Mouse (Mus musculus): Measurements from ENCODE around the gene Fam151b. TPM values are rescaled to one million over a fixed set of nuclear protein-coding genes. Genes with fewer than 3 reads are reported as not detected.

Gene Fam151b
- polyA plus RNA-seq, 1 experiment from 2014 or later = 0.27 TPM

- Histone ChIP-seq H3K27ac (no peak overlapping the region), H3K9ac (no peak overlapping the region), H3K27me3 (no peaks in the 10 kb centered on the region), H3K4me1 (replicated peaks) (no peaks in the 10 kb centered on the region), H3K4me2 (no peak overlapping the region), H3K9me3 (no peaks in the 10 kb centered on the region), H3K4me3 (no peak overlapping the region), H3K36me3 (no peaks in the 10 kb centered on the region)
- no peak for ATAC-seq (ENCODE audit: low FRiP score)
- WGBS = 85% methylated on average over 3 of the region's 3 CpGs
Observed at GRCm38 (mm10) chr13:92403496-92403895, 80.3 kb downstream of the Fam151b start.

GRCm38 (mm10) chr13:92402063-92402462 lies 81.8 kb downstream of the Fam151b start:
- no peak overlapping the region for H3K27ac ChIP-seq
- H3K4me3 ChIP-seq = no peak overlapping the region
- no peaks in the 10 kb centered on the region for H3K4me1 ChIP-seq (replicated peaks)
- no peak overlapping the region for H3K9ac ChIP-seq
- WGBS = 62% methylated on average over 2 of the region's 2 CpGs
- H3K36me3 ChIP-seq = no peaks in the 10 kb centered on the region
- ATAC-seq (ENCODE audit: low FRiP score) = no peak
- no peaks in the 10 kb centered on the region for H3K27me3 ChIP-seq
- H3K9me3 ChIP-seq = no peaks in the 10 kb centered on the region
- no peak overlapping the region for H3K4me2 ChIP-seq

Other genes starting within 250 kb of the Fam151b start
- gene Gm20379, start 178.0 kb downstream of the Fam151b start, polyA plus RNA-seq (2015; fragmentation: Nextera tagmentation; extraction: Ambion mirVana) = 0.96 and 1.2 TPM in 2 replicates
- gene Dhfr, start 129.3 kb downstream of the Fam151b start, polyA plus RNA-seq (2015; fragmentation: Nextera tagmentation; extraction: Ambion mirVana) = 5.8 and 6.1 TPM in 2 replicates
- gene Msh3, start 129.0 kb downstream of the Fam151b start, polyA plus RNA-seq (2015; fragmentation: Nextera tagmentation; extraction: Ambion mirVana) = 27.1 and 27.3 TPM in 2 replicates
- gene Ankrd34b, start 58.1 kb downstream of the Fam151b start, polyA plus RNA-seq (2015; fragmentation: Nextera tagmentation; extraction: Ambion mirVana) = 1.8 and 1.9 TPM in 2 replicates
- gene Zfyve16, start 46.9 kb upstream of the Fam151b start, polyA plus RNA-seq (2015; fragmentation: Nextera tagmentation; extraction: Ambion mirVana) = 11.2 and 11.5 TPM in 2 replicates
- gene Spz1, start 92.2 kb upstream of the Fam151b start, polyA plus RNA-seq (2015; fragmentation: Nextera tagmentation; extraction: Ambion mirVana) = not detected in 2 replicates
- 15.8 and 18.6 TPM in 2 replicates for gene Serinc5, start 127.1 kb upstream of the Fam151b start, polyA plus RNA-seq (2015; fragmentation: Nextera tagmentation; extraction: Ambion mirVana)